Mouse (Mus musculus) embryonic facial prominence, embryonic 13.5 days (tissue): ENCODE measurements at regions not wholly inside any gene's neighbourhood (a gene's known extent, or its start where the extent isn't known, plus 50 kb on each side); places are given as distances from the start of the nearest gene placed in this dataset.

Source experiments
- ATAC-seq: fragments of 200-750 bp; cut with Nextera tagmentation; 2 replicates; pipeline ENCODE4 v1.8.0; 2017; ENCODE audit warnings: low read depth; ENCODE audit not compliant: insufficient number of reproducible peaks, insufficient read depth, low FRiP score, low TSS enrichment
- H3K27ac ChIP-seq: fragments of 300-500 bp; sonication (generic); 2 replicates; pipeline ENCODE4 v1.5.1; 2015; ENCODE audit warnings: moderate library complexity, mild to moderate bottlenecking, inconsistent platforms
- H3K27me3 ChIP-seq: fragments of 300-500 bp; sonication (generic); 2 replicates; pipeline ENCODE4 v1.6.1; 2015; ENCODE audit warnings: mild to moderate bottlenecking, inconsistent platforms
- H3K36me3 ChIP-seq: fragments of 300-500 bp; sonication (generic); 2 replicates; pipeline ENCODE4 v1.6.1; 2015; ENCODE audit warnings: mild to moderate bottlenecking, inconsistent platforms
- H3K4me1 ChIP-seq: fragments of 300-500 bp; sonication (generic); 2 replicates; pipeline ENCODE4 v1.6.1; 2015; ENCODE audit warnings: inconsistent platforms
- H3K4me2 ChIP-seq: fragments of 300-500 bp; sonication (generic); 2 replicates; pipeline ENCODE4 v1.6.1; 2015; ENCODE audit warnings: moderate library complexity, mild to moderate bottlenecking, inconsistent platforms
- H3K4me3 ChIP-seq: fragments of 300-500 bp; sonication (generic); 2 replicates; pipeline ENCODE4 v1.5.1; 2015; ENCODE audit warnings: mild to moderate bottlenecking, inconsistent platforms
- H3K9ac ChIP-seq: fragments of 300-500 bp; sonication (generic); 2 replicates; pipeline ENCODE4 v1.6.1; 2015; ENCODE audit warnings: mild to moderate bottlenecking, inconsistent platforms
- H3K9me3 ChIP-seq: fragments of 300-500 bp; sonication (generic); 2 replicates; pipeline ENCODE4 v1.6.1; 2016; ENCODE audit warnings: inconsistent platforms
- WGBS: fragments of 180-500 bp; shearing (Covaris S2); methylation state at CpG from one replicate; pipeline ENCODE4 v1.1.7; 2015; ENCODE audit warnings: mixed read lengths; 5-methylcytosine and 5-hydroxymethylcytosine counted together

DNA sequence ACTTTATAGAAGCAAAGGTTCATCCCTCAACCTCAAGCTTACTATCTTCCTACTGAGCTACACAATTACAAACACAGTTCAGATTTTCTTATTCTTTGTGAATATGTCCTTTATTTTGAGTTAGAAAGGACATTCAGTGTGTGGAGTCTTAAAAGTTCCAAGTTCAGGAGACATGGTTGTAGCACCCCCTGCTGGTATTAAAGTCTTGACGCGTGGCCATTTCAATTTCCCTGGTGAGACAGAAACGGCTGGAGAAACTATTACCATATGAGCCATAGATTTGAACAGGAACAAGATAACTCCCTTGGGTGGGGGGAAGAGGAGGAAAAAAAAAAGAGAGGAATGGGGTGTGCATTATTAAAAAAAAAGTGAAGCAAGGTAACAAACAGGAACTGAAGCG lies 336.6 kb downstream of the Plod2 start:
- H3K27ac ChIP-seq: no peak overlapping the region
- no peak overlapping the region for H3K4me2 ChIP-seq
- no peaks in the 10 kb centered on the region for H3K27me3 ChIP-seq
- no peak for ATAC-seq
- no peak overlapping the region for H3K4me3 ChIP-seq
- WGBS: 31% methylated on average over 4 of the region's 4 CpGs
- no peak overlapping the region for H3K9ac ChIP-seq
- no peaks in the 10 kb centered on the region for H3K9me3 ChIP-seq
- H3K4me1 ChIP-seq: no peaks in the 10 kb centered on the region
- no peaks in the 10 kb centered on the region for H3K36me3 ChIP-seq

DNA sequence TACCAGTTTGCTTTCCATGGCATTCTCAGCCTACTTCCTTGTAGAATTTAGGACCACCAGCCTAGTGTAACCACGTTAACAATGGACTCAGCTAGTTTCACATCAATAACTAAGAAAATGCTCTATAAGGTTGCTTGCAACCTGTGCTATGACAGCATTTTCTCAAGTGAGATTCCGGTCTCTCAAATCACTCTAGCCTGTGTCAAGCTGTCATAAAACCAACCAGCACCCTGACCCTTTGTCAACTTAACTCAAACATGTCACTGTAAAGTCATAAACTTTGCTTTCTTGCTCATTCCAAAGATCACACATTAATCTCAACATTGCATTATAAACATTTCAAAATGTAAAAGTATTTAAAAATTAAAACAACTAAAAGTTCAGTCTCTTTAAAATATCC lies 337.8 kb downstream of the Plod2 start:
- ATAC-seq: no peak

DNA sequence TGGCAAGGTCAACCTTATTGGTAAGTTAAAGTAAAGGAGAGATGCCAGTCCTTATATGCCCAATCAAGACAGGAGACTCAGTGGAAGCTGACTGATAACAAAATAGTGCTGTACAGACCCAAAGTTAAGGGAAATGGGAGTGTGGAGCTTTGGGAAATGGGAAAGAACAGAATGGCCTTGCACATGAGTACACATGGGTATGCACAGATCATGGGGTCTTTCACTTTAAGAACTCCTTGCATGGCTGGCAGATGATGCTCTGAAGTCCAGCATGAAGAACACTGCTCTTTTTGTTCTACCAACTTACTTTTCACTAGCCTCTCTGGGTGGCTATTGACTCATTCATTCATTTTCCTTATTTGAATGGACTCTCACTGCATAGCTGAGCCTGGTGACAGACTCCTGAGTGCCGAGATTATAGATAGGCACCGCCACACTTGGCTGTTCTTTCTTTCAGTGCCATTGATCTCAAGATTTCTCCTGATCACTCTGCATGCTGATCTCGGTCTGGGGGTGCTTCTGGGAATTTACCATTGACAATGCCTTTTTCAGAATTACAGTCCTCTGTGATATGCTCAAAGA lies 340.3 kb downstream of the Plod2 start:
- H3K27ac ChIP-seq: no peak overlapping the region
- WGBS: 55% methylated on average over 3 of the region's 3 CpGs

More for the DNA sequence above, 337.8 kb downstream of the Plod2 start:
- H3K27me3 ChIP-seq: no peaks in the 10 kb centered on the region
- WGBS: 81% methylated on average over 2 of the region's 2 CpGs
- H3K4me3 ChIP-seq: no peak overlapping the region
- H3K36me3 ChIP-seq: no peaks in the 10 kb centered on the region
- no peak overlapping the region for H3K27ac ChIP-seq
- H3K4me2 ChIP-seq: no peak overlapping the region
- no peaks in the 10 kb centered on the region for H3K9me3 ChIP-seq
- no peak overlapping the region for H3K9ac ChIP-seq
- H3K4me1 ChIP-seq: no peaks in the 10 kb centered on the region

DNA sequence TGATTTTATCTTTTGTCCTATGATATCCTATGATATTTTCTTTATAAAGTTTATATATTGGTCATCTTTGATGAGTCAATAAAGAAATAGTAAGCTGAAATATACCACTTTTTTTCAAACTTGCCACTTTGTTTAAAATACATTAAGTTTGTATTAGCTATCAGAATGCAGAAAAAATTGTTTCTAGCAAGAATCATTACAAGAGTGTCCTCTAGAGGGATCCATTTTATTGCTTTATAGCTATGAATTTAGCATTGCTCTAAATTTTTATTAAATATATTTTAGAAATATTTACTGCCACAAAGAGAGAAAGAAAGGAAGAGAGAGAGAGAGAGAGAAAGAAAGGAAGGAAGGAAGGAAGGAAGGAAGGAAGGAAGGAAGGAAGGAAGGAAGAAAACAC lies 348.0 kb downstream of the Plod2 start:
- Histone ChIP-seq H3K27me3 (no peaks in the 10 kb centered on the region), H3K9ac (no peak overlapping the region), H3K4me3 (no peak overlapping the region), H3K9me3 (no peaks in the 10 kb centered on the region), H3K4me2 (no peak overlapping the region), H3K27ac (no peak overlapping the region), H3K36me3 (no peaks in the 10 kb centered on the region), H3K4me1 (no peaks in the 10 kb centered on the region)
- ATAC-seq: no peak

More for the DNA sequence above, 340.3 kb downstream of the Plod2 start:
- no peak for ATAC-seq
- Histone ChIP-seq H3K4me1 (no peaks in the 10 kb centered on the region), H3K27me3 (no peaks in the 10 kb centered on the region), H3K36me3 (no peaks in the 10 kb centered on the region), H3K4me2 (no peak overlapping the region), H3K4me3 (no peak overlapping the region), H3K9me3 (no peaks in the 10 kb centered on the region), H3K9ac (no peak overlapping the region)

DNA sequence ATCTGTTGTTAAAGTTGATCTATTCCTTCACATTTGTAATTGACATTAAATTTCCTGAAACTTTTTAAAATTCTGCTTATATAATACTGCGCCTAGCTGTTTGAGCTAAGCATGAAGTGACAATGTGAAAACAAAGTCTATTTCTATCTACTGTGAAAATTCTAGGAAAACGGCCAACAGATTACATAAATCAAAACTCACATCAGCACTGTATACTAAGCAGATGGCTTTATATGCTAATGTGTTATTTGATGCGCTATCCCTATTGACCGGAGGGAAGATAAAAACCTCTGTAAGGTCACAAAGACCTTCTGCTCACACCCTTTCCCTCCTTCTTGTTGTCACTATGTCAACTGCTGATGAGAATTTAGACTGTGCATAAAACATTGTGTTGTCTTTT lies 357.7 kb downstream of the Plod2 start:
- Histone ChIP-seq H3K27ac (no peak overlapping the region), H3K4me1 (no peaks in the 10 kb centered on the region), H3K36me3 (no peaks in the 10 kb centered on the region), H3K9me3 (no peaks in the 10 kb centered on the region), H3K27me3 (no peaks in the 10 kb centered on the region), H3K4me3 (no peak overlapping the region), H3K9ac (no peak overlapping the region), H3K4me2 (no peak overlapping the region)
- WGBS: 85% methylated on average over 4 of the region's 4 CpGs
- no peak for ATAC-seq

DNA sequence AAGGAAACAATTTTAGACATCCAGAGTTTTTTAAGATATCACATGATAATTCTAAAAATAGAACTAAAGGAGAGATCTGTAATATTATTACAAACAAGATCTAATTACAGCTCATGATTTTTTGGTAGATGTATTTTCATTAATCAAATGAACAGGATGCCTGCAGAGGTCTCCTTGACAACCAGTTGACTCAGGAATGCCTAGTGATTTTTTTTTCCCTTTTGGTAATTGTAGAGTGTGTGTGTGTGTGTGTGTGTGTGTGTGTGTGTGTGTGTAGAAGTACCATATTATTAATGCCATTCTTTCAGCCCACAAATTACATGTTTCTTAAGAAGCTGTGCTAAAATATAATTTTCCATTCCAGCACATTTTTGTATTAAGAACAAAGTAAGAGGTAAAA lies 365.1 kb downstream of the Plod2 start:
- H3K9ac ChIP-seq: no peak overlapping the region
- no peak for ATAC-seq

DNA sequence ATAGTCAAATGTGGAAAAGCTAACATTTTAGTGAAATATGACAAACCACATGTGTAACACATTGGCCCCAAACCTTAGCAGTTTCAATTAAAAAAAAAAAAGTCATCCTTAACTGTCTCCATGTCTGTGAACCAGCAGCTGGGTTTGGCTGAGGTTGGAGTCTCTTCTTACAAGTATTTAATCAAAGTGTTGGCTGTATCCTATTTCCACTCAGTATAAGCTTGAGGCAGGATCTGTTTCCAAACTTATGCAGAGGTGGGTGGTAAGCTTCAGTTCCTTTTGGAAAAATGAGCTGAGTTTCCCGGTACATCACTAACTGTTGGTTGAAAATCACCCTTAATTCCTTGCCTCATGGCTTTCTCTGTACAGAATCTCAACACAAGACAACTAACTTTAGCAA lies 377.4 kb downstream of the Plod2 start:
- Histone ChIP-seq H3K4me3 (no peak overlapping the region), H3K27me3 (no peaks in the 10 kb centered on the region), H3K4me1 (no peaks in the 10 kb centered on the region), H3K4me2 (no peak overlapping the region), H3K9ac (no peak overlapping the region), H3K9me3 (no peaks in the 10 kb centered on the region), H3K27ac (no peak overlapping the region), H3K36me3 (no peaks in the 10 kb centered on the region)
- no peak for ATAC-seq
- WGBS: 31% methylated on average over 1 of the region's 1 CpGs

More for the DNA sequence above, 365.1 kb downstream of the Plod2 start:
- H3K4me1 ChIP-seq: no peaks in the 10 kb centered on the region
- no peaks in the 10 kb centered on the region for H3K9me3 ChIP-seq
- H3K27ac ChIP-seq: no peak overlapping the region
- no peak overlapping the region for H3K4me2 ChIP-seq
- H3K36me3 ChIP-seq: no peaks in the 10 kb centered on the region
- no peaks in the 10 kb centered on the region for H3K27me3 ChIP-seq
- H3K4me3 ChIP-seq: no peak overlapping the region

DNA sequence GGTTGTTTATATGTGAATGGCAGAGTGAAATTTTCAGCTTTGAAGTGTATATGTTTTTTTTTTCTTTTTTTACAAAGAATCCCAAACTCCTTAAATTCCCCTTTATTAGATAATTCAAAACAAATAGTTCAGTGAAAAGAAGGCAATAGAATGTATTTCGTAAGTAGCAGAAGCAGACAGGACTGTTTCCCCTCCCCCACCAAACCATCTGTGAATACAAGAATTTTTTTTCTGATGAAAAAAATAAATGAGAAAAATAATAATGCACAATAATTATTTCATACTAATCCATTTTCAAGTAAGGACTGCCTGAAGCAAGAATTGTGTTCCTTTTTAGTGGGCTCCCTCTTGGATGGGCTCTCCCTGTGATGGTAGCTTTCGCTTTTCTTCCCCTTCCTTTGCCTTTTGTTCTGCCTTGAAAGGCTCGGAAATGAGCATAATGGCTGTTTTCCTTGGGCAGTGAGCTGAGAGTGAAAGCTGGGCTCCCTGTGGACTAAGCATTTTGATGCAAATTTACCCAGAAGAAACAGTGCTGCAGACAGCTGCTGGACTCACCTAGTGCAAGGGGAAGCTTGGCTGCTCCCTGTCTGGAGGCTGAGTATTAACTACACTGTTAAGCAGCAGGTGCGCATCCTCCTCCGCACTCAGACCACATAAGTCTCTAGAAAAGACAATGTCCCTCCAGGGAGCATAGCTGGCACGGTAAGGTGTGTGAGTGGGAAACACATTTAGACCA lies 388.4 kb downstream of the Plod2 start:
- H3K9ac ChIP-seq: no peak overlapping the region
- ATAC-seq: 0 out of 2 replicates have a peak, but pooled peaks have one; percentile 32
- no peaks in the 10 kb centered on the region for H3K4me1 ChIP-seq
- no peaks in the 10 kb centered on the region for H3K27me3 ChIP-seq
- H3K36me3 ChIP-seq: no peaks in the 10 kb centered on the region
- 0 out of 2 replicates have a peak overlapping the region, but pooled peaks have one; percentile 18 for H3K4me2 ChIP-seq
- WGBS: 23% methylated on average over 6 of the region's 6 CpGs
- no peak overlapping the region for H3K27ac ChIP-seq
- no peak overlapping the region for H3K4me3 ChIP-seq
- H3K9me3 ChIP-seq: peaks cover 22% of the 10 kb centered on the region

DNA sequence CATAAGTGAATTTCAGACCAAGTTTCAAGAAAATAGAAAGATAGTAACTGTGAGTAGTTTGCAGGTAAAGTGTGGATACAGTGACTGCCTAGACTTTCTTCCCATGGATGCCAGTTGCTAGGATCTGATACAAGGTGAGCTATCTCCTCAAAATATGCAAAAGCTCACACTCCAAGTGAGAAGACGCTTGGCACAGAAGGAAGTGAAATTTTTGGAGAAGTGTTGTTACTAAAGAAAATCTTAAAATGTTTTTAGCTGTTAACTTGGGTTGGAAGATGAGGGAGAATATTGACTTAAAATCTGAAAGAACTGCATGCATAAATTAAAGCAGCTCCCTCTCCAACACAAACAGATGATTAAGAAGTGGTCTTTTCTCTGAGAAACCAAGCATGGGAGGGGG lies 395.8 kb downstream of the Plod2 start:
- Histone ChIP-seq H3K9ac (no peak overlapping the region), H3K27me3 (no peaks in the 10 kb centered on the region), H3K4me3 (no peak overlapping the region), H3K36me3 (no peaks in the 10 kb centered on the region), H3K4me2 (no peak overlapping the region), H3K9me3 (peaks cover 28% of the 10 kb centered on the region), H3K4me1 (no peaks in the 10 kb centered on the region), H3K27ac (no peak overlapping the region)
- 87% methylated on average over 1 of the region's 1 CpGs for WGBS
- ATAC-seq: no peak

DNA sequence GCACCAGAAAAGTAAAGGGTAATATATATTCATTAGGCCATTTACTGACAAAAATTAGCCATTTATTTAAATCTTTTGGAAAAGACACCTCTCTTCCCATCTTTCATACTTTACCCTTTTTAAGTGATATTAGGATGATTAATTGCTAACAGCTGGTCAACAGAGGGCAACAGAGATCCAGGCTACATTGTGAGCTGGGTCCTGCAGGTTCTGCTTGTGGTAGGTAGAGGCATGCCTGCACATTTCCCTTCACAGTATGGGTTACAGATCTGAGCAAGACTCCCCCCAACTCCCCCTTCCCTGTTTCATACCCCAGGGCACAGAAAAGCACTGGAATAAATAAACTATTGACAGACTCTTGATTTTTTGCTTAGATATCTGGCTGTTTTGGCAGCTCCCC lies 408.1 kb downstream of the Plod2 start:
- Histone ChIP-seq H3K4me1 (no peaks in the 10 kb centered on the region), H3K9me3 (no peaks in the 10 kb centered on the region), H3K36me3 (no peaks in the 10 kb centered on the region), H3K4me2 (no peak overlapping the region), H3K27ac (no peak overlapping the region), H3K27me3 (no peaks in the 10 kb centered on the region), H3K9ac (no peak overlapping the region), H3K4me3 (no peak overlapping the region)
- no peak for ATAC-seq

DNA sequence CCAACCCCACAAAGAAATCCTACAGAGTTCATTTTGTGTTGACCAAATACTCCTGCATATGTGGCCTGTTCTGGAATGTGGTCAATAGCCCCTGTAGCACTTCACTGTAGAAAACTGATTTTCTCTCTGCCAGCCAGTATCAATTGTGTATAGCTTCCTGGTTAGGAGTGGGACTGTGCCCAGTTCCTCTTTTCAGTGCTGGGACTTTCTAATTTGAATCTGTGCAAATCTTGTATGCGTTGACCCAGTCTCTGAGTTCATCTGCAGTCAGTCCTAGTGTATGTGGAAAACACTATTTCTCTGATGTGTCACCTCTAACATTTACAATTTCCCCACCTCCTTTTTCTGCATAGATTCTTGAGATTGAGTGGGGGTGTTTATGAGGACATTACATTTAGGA lies 421.3 kb downstream of the Plod2 start:
- Histone ChIP-seq H3K4me3 (no peak overlapping the region), H3K27me3 (no peaks in the 10 kb centered on the region), H3K36me3 (no peaks in the 10 kb centered on the region), H3K9ac (no peak overlapping the region), H3K4me2 (no peak overlapping the region), H3K9me3 (no peaks in the 10 kb centered on the region), H3K27ac (no peak overlapping the region), H3K4me1 (no peaks in the 10 kb centered on the region)
- 93% methylated on average over 1 of the region's 1 CpGs for WGBS
- ATAC-seq: no peak

DNA sequence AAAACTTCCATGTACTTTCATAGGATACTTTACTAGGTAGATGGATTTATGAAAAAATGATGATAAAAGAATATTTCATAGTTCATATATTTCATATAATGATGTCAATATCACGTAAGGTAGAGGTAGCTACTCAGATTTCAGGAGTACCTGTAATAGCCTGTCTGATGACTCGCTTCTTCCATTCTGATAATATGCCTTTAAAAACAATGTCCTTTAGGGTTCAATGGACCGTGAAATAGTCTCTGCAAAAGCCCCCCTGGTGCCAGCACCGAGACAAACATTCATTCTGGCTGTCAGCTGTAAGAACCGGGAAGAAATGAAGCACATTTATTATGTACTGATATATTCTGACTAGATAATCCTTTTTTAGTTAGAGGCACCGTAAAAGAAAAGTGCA lies 449.7 kb downstream of the Plod2 start:
- no peak overlapping the region for H3K27ac ChIP-seq
- no peak overlapping the region for H3K9ac ChIP-seq
- H3K27me3 ChIP-seq: no peaks in the 10 kb centered on the region
- no peaks in the 10 kb centered on the region for H3K4me1 ChIP-seq
- 58% methylated on average over 6 of the region's 6 CpGs for WGBS
- ATAC-seq: no peak
- H3K4me3 ChIP-seq: no peak overlapping the region
- H3K4me2 ChIP-seq: no peak overlapping the region
- 0 out of 2 replicates have a peak, but pooled peaks cover 4% of the 10 kb centered on the region for H3K9me3 ChIP-seq
- H3K36me3 ChIP-seq: no peaks in the 10 kb centered on the region
